Mouse (Mus musculus) lung, adult 2 months (tissue): Measurements from ENCODE around the gene Gm26620. TPM values are rescaled to one million over a fixed set of nuclear protein-coding genes. Genes with fewer than 3 reads are reported as not detected.

Experiments used
- DNase-seq: peaks from one replicate; pipeline ENCODE4 v3.0.0; 2022
- H3K4me1 ChIP-seq: fragments of 200-500 bp; 2 replicates; pipeline ENCODE4 v1.6.1; 2011; ENCODE audit warnings: low read length; ENCODE audit not compliant: control insufficient read depth, insufficient read depth
- H3K4me3 ChIP-seq: fragments of 200-500 bp; replicated peaks from 2 replicates; pipeline ENCODE3; 2011; ENCODE audit warnings: low read depth, mild to moderate bottlenecking, control low read depth, low read length; ENCODE audit errors: extremely low read depth
- CTCF ChIP-seq: fragments of 200-500 bp; IDR thresholded peaks from 2 replicates; pipeline ENCODE4 v1.5.1; 2011; ENCODE audit warnings: mild to moderate bottlenecking, low read length, control low read depth; ENCODE audit not compliant: insufficient read depth
- POLR2A ChIP-seq: fragments of 200-500 bp; IDR thresholded peaks from 2 replicates; pipeline ENCODE4 v1.6.1; 2011; ENCODE audit warnings: low read depth, mild to moderate bottlenecking, control low read depth, low read length, borderline replicate concordance; ENCODE audit errors: extremely low read depth
- WGBS: fragments of 180-500 bp; shearing (Covaris S2); methylation state at CpG from one replicate; pipeline ENCODE4 v1.1.7; 2018; 5-methylcytosine and 5-hydroxymethylcytosine counted together
- polyA plus RNA-seq: library from polyadenylated mRNA; depleted of rRNA; stranded (reverse); fragments of >200 nt; gene quantifications from 2 replicates; pipeline ENCODE4 v1.2.3, GENCODE M21; 2012

The Gm26620 gene
- polyA plus RNA-seq, 1 experiment = 1.2 TPM

GRCm38 (mm10) chr1:170858872-170859271 lies 26.0 kb upstream of the Gm26620 start:
- no peak for TF ChIP-seq CTCF
- TF ChIP-seq POLR2A = no peak
- H3K4me3 ChIP-seq = no peak overlapping the region
- WGBS = 77% methylated on average over 2 of the region's 2 CpGs
- DNase-seq = no peak
- H3K4me1 ChIP-seq = peaks cover 10% of the 10 kb centered on the region; the same call in 1 of the 2 replicates

GRCm38 (mm10) chr1:170861671-170862434 lies 23.0 kb upstream of the Gm26620 start:
- no peak for DNase-seq
- WGBS = 53% methylated on average over 13 of the region's 13 CpGs
- no peak for TF ChIP-seq CTCF
- no peak for TF ChIP-seq POLR2A
- Histone ChIP-seq H3K4me1 (peaks cover 13% of the 10 kb centered on the region), H3K4me3 (no peak overlapping the region)

GRCm38 (mm10) chr1:170862435-170862717 lies 22.5 kb upstream of the Gm26620 start:
- Histone ChIP-seq H3K4me1 (peaks cover 13% of the 10 kb centered on the region), H3K4me3 (no peak overlapping the region)
- no peak for TF ChIP-seq CTCF
- no peak for DNase-seq
- 43% methylated on average over 3 of the region's 3 CpGs for WGBS

- Histone ChIP-seq H3K4me3 (no peak overlapping the region), H3K4me1 (peaks cover 13% of the 10 kb centered on the region)
- no peak for DNase-seq
- WGBS = 30% methylated on average over 4 of the region's 4 CpGs
- TF ChIP-seq CTCF = no peak
- TF ChIP-seq POLR2A = no peak
These were observed 21.8 kb upstream of the Gm26620 start for GRCm38 (mm10) chr1:170863033-170863432.

DNA sequence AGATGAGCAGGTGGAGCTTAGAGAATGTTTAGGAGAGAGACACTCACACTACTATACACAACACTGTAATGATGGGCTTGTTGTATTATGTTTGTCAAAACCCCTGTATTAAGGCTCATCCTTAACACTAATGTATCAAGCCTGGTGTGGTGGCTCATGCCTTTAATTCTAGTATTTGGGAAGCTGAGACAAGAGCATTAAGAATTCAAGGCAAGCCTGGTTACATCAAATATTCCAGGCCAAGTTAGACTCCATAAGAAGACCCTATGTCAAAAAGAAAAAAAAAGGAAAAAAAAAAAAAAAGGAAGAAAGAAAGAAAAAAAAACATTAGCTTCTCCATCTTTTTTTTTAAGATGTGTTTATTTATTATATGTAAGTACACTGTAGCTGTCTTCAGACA lies 20.6 kb upstream of the Gm26620 start:
- Histone ChIP-seq H3K4me1 (peaks cover 13% of the 10 kb centered on the region), H3K4me3 (no peak overlapping the region)
- no peak for TF ChIP-seq CTCF
- no peak for TF ChIP-seq POLR2A
- DNase-seq = no peak

DNA sequence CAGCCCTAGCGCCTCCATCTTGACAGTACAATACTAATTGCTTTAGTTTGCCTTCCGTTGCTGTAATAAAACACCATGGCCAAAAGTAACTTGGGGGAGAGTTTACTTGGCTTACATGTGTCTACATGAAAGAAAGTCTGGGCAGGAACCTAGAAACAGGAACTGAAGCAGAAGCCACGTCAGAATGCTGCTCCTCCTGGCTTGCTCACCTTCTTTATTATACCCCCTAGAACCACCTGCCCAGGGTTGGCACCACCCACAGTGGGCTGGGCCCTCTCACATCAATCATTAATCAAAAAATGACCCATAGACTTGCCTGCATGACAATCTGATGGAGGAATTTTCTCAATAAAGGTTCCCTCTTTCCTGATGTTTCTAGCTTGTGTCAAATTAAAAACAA lies 20.1 kb upstream of the Gm26620 start:
- peaks cover 13% of the 10 kb centered on the region for H3K4me1 ChIP-seq
- TF ChIP-seq POLR2A = no peak
- no peak for TF ChIP-seq CTCF
- DNase-seq = no peak
- 75% methylated on average over 3 of the region's 3 CpGs for WGBS
- no peak overlapping the region for H3K4me3 ChIP-seq

DNA sequence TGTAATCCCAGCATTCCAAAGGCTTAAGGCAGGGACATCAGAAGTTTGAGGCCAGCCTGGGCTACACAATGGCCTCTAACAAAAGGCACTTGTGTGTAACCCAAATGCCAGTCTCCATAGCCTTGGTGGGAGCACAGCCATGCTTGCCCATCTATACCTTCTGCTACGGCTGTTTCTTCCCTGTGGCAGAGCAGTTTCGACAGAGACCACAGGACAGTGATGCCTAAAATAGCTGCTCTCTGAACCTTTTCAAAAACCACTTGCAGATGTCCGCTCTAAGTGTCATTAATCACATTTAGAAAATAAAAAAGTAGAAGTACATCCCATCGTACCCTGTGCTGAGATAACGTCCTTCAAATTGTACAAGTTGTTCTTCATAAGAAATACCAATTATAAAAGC lies 19.5 kb upstream of the Gm26620 start:
- Histone ChIP-seq H3K4me3 (no peak overlapping the region), H3K4me1 (peaks cover 13% of the 10 kb centered on the region)
- WGBS = 61% methylated on average over 5 of the region's 5 CpGs
- TF ChIP-seq POLR2A = no peak
- no peak for TF ChIP-seq CTCF
- DNase-seq = no peak

DNA sequence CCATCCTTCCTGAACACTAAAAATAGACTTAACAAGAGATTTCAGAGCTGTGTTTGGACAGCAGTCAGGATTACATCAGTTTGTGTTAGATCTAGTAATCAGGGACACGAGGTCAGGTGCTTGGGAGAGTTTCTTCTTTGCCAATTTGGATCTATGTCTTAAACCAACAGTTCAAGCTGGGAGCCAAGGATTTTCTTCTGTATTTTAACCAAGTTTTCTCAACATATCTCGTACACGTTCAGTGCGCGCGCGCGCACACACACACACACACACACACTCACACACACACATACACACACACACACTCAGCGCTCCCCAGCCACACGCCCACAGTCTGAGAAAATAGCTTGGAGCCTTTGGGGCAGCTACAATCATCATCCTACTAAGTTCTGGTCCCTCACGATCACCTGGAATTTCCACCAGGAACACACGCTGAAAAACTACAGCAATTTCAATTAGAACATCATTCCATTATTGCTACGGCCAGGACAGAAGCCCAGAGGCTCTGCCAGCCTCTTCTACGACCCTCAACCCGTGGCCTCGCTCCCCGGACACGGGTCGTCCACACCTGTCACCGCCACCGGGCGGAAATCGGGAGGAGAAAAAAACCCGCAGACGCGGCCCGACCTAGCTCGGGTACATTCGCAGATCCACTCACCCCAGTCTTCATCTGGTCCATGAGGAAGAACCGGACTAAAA lies 17.7 kb upstream of the Gm26620 start:
- WGBS = under 1% methylated on average over 30 of the region's 30 CpGs
- Histone ChIP-seq H3K4me1 (peaks cover 8% of the 10 kb centered on the region), H3K4me3 (peak overlapping the region; percentile 97)
- TF ChIP-seq POLR2A (no peak), CTCF (no peak)
- DNase-seq = no peak

GRCm38 (mm10) chr1:170867691-170868105 lies 17.2 kb upstream of the Gm26620 start, which contains the start of gene Atf6:
Atf6 (minus strand) TSS chr1:170867771.
- under 1% methylated on average over 25 of the region's 25 CpGs for WGBS
- Histone ChIP-seq H3K4me1 (peaks cover 5% of the 10 kb centered on the region), H3K4me3 (peak within 1 kb of the TSS; percentile 97)
- peak; percentile 82; the same call in 1 of the 2 replicates for TF ChIP-seq POLR2A
- no peak for TF ChIP-seq CTCF
- peak; percentile 97 for DNase-seq
